Mouse (Mus musculus) midbrain, embryonic 16.5 days (tissue): ENCODE data around the gene Zfp775. TPM values are rescaled to one million over a fixed set of nuclear protein-coding genes. Genes with fewer than 3 reads are reported as not detected.

Experiments
- ATAC-seq: fragments of 200-750 bp; cut with Nextera tagmentation; 2 replicates; pipeline ENCODE4 v1.8.0; 2017; ENCODE audit warnings: moderate TSS enrichment
- H3K27ac ChIP-seq: fragments of 300-500 bp; sonication (generic); 2 replicates; pipeline ENCODE4 v1.5.1; 2014; ENCODE audit warnings: mild to moderate bottlenecking, low read length, mixed read lengths
- H3K27me3 ChIP-seq: fragments of 300-500 bp; sonication (generic); 2 replicates; pipeline ENCODE4 v1.6.1; 2014; ENCODE audit warnings: low read depth, low read length, mixed read lengths; ENCODE audit not compliant: control insufficient read depth, insufficient read depth
- H3K36me3 ChIP-seq: fragments of 300-500 bp; sonication (generic); 2 replicates; pipeline ENCODE4 v1.6.1; 2014; ENCODE audit warnings: mild to moderate bottlenecking, low read length, moderate library complexity, mixed read lengths; ENCODE audit not compliant: control insufficient read depth, insufficient read depth
- H3K4me1 ChIP-seq: fragments of 300-500 bp; sonication (generic); 2 replicates; pipeline ENCODE4 v1.6.1; 2014; ENCODE audit warnings: mild to moderate bottlenecking, low read length, mixed read lengths; ENCODE audit not compliant: control insufficient read depth, insufficient read depth
- H3K4me2 ChIP-seq: fragments of 300-500 bp; sonication (generic); 2 replicates; pipeline ENCODE4 v1.6.1; 2014; ENCODE audit warnings: mild to moderate bottlenecking, low read length, mixed read lengths
- H3K4me3 ChIP-seq: fragments of 300-500 bp; sonication (generic); 2 replicates; pipeline ENCODE4 v1.5.1; 2014; ENCODE audit warnings: low read depth, mild to moderate bottlenecking, low read length, moderate library complexity, mixed read lengths
- H3K9ac ChIP-seq: fragments of 300-500 bp; sonication (generic); 2 replicates; pipeline ENCODE4 v1.6.1; 2014; ENCODE audit warnings: low read depth, low read length, mixed read lengths
- H3K9me3 ChIP-seq: fragments of 300-500 bp; sonication (generic); replicated peaks from 2 replicates; pipeline ENCODE4 v1.6.1; 2014; ENCODE audit warnings: mild to moderate bottlenecking, low read length, mixed read lengths; ENCODE audit not compliant: control insufficient read depth, poor library complexity, severe bottlenecking
- WGBS: fragments of 180-500 bp; shearing (Covaris S2); extraction: QIAGEN DNeasy Blood & Tissue Kit; methylation state at CpG from one replicate; pipeline ENCODE4 v1.1.7; 2014; 5-methylcytosine and 5-hydroxymethylcytosine counted together
- polyA plus RNA-seq: library from polyadenylated mRNA; unstranded; fragments of >200 nt; fragmentation: Nextera tagmentation; extraction: Ambion mirVana; gene quantifications from 2 replicates; pipeline ENCODE4 v1.2.1, GENCODE M21; 2015

Gene Zfp775
- polyA plus RNA-seq, 1 experiment from 2014 or later: 14.1 TPM

GRCm38 (mm10) chr6:48596545-48597232 lies 5.2 kb upstream of the Zfp775 start:
- H3K36me3 ChIP-seq: peaks cover 40% of the 10 kb centered on the region

GRCm38 (mm10) chr6:48597233-48597625 lies 4.6 kb upstream of the Zfp775 start:
- no peak overlapping the region for H3K4me3 ChIP-seq
- WGBS: 97% methylated on average over 27 of the region's 27 CpGs
- ATAC-seq: no peak
- no peak overlapping the region for H3K4me2 ChIP-seq
- no peak overlapping the region for H3K9ac ChIP-seq
- no peaks in the 10 kb centered on the region for H3K27me3 ChIP-seq
- H3K4me1 ChIP-seq: peaks cover 23% of the 10 kb centered on the region
- peaks cover 40% of the 10 kb centered on the region for H3K36me3 ChIP-seq
- no peak overlapping the region for H3K27ac ChIP-seq
- peaks cover 22% of the 10 kb centered on the region; the same call in 1 of the 2 replicates for H3K9me3 ChIP-seq

More at GRCm38 (mm10) chr6:48596545-48597232, 5.2 kb upstream of the Zfp775 start:
- no peak overlapping the region for H3K4me3 ChIP-seq
- no peak overlapping the region for H3K9ac ChIP-seq
- 97% methylated on average over 45 of the region's 45 CpGs for WGBS
- H3K4me2 ChIP-seq: no peak overlapping the region
- H3K4me1 ChIP-seq: peaks cover 23% of the 10 kb centered on the region
- no peaks in the 10 kb centered on the region for H3K27me3 ChIP-seq
- H3K9me3 ChIP-seq: peaks cover 22% of the 10 kb centered on the region; the same call in 1 of the 2 replicates
- no peak overlapping the region for H3K27ac ChIP-seq
- ATAC-seq: no peak

GRCm38 (mm10) chr6:48600594-48600993 lies 1.3 kb upstream of the Zfp775 start:
- peak overlapping the region; percentile 94; the same call in 1 of the 2 replicates for H3K27ac ChIP-seq

GRCm38 (mm10) chr6:48602080-48602741 lies 348 bp downstream of the Zfp775 start:
- WGBS: 2% methylated on average over 28 of the region's 28 CpGs
- ATAC-seq: peak; percentile 83
- Histone ChIP-seq H3K9ac (peak overlapping the region; percentile 97), H3K4me2 (peak overlapping the region; percentile 81), H3K4me1 (peaks cover 16% of the 10 kb centered on the region), H3K9me3 (peaks cover 9% of the 10 kb centered on the region; the same call in 1 of the 2 replicates), H3K4me3 (peak overlapping the region; percentile 80), H3K36me3 (peaks cover 24% of the 10 kb centered on the region), H3K27me3 (no peaks in the 10 kb centered on the region), H3K27ac (peak overlapping the region; percentile 94)

More at GRCm38 (mm10) chr6:48600594-48600993, 1.3 kb upstream of the Zfp775 start:
- Histone ChIP-seq H3K9ac (no peak overlapping the region), H3K27me3 (no peaks in the 10 kb centered on the region), H3K4me3 (no peak overlapping the region), H3K4me1 (peaks cover 16% of the 10 kb centered on the region), H3K36me3 (peaks cover 40% of the 10 kb centered on the region), H3K4me2 (no peak overlapping the region), H3K9me3 (peaks cover 22% of the 10 kb centered on the region; the same call in 1 of the 2 replicates)
- 82% methylated on average over 1 of the region's 1 CpGs for WGBS
- no peak for ATAC-seq

GRCm38 (mm10) chr6:48608124-48608523 lies 6.3 kb downstream of the Zfp775 start:
- no peak overlapping the region for H3K4me3 ChIP-seq
- whole genome bisulfite sequencing: 58% methylated on average over 2 of the region's 2 CpGs
- H3K9me3 ChIP-seq: no peaks in the 10 kb centered on the region
- H3K4me2 ChIP-seq: no peak overlapping the region
- peaks cover 3% of the 10 kb centered on the region for H3K4me1 ChIP-seq
- no peaks in the 10 kb centered on the region for H3K27me3 ChIP-seq
- no peak for ATAC-seq
- H3K9ac ChIP-seq: no peak overlapping the region
- H3K36me3 ChIP-seq: no peaks in the 10 kb centered on the region; the same call in 1 of the 2 replicates
- no peak overlapping the region for H3K27ac ChIP-seq

GRCm38 (mm10) chr6:48609512-48609911 lies 7.6 kb downstream of the Zfp775 start:
- no peaks in the 10 kb centered on the region for H3K27me3 ChIP-seq
- no peak overlapping the region for H3K4me3 ChIP-seq
- no peaks in the 10 kb centered on the region for H3K9me3 ChIP-seq
- WGBS: 59% methylated on average over 7 of the region's 7 CpGs
- ATAC-seq: peak; percentile 42; the same call in 1 of the 2 replicates
- H3K36me3 ChIP-seq: peaks cover 8% of the 10 kb centered on the region
- no peak overlapping the region for H3K27ac ChIP-seq
- no peaks in the 10 kb centered on the region; the same call in 1 of the 2 replicates for H3K4me1 ChIP-seq
- no peak overlapping the region for H3K9ac ChIP-seq
- no peak overlapping the region for H3K4me2 ChIP-seq

- Histone ChIP-seq H3K9me3 (no peaks in the 10 kb centered on the region), H3K27me3 (no peaks in the 10 kb centered on the region), H3K9ac (no peak overlapping the region), H3K36me3 (peaks cover 8% of the 10 kb centered on the region), H3K4me2 (no peak overlapping the region), H3K4me1 (no peaks in the 10 kb centered on the region; the same call in 1 of the 2 replicates), H3K4me3 (no peak overlapping the region), H3K27ac (no peak overlapping the region)
- WGBS: 83% methylated on average over 3 of the region's 3 CpGs
- ATAC-seq: no peak
Observed at GRCm38 (mm10) chr6:48610657-48611056, 8.8 kb downstream of the Zfp775 start.

GRCm38 (mm10) chr6:48613464-48613863 lies 11.6 kb downstream of the Zfp775 start:
- no peak for ATAC-seq
- Histone ChIP-seq H3K4me1 (no peaks in the 10 kb centered on the region), H3K27me3 (no peaks in the 10 kb centered on the region), H3K36me3 (peaks cover 8% of the 10 kb centered on the region), H3K27ac (no peak overlapping the region), H3K4me2 (no peak overlapping the region), H3K4me3 (no peak overlapping the region), H3K9ac (no peak overlapping the region), H3K9me3 (no peaks in the 10 kb centered on the region)
- WGBS: 90% methylated on average over 4 of the region's 4 CpGs

GRCm38 (mm10) chr6:48614756-48615155 lies 12.9 kb downstream of the Zfp775 start:
- Histone ChIP-seq H3K4me3 (no peak overlapping the region), H3K4me2 (no peak overlapping the region), H3K4me1 (no peaks in the 10 kb centered on the region), H3K9ac (no peak overlapping the region), H3K27ac (no peak overlapping the region), H3K36me3 (peaks cover 16% of the 10 kb centered on the region), H3K27me3 (no peaks in the 10 kb centered on the region), H3K9me3 (no peaks in the 10 kb centered on the region)
- 96% methylated on average over 5 of the region's 5 CpGs for WGBS
- ATAC-seq: no peak
